Mouse (Mus musculus): ENCODE results near the gene Phlda2. TPM values are rescaled to one million over a fixed set of nuclear protein-coding genes. Genes with fewer than 3 reads are reported as not detected.

The Phlda2 gene
- total RNA-seq, 1 experiment from 2014 or later: 0.78 TPM

- DNase-seq: no peak
Measured at GRCm38 (mm10) chr7:143462516-143462915, 40.4 kb downstream of the Phlda2 start.

- peak; percentile 40 for DNase-seq
Measured at GRCm38 (mm10) chr7:143461920-143462319, 41.0 kb downstream of the Phlda2 start.

- no peak for DNase-seq
Measured at GRCm38 (mm10) chr7:143461294-143461870, 41.6 kb downstream of the Phlda2 start.

GRCm38 (mm10) chr7:143460874-143461273 lies 42.1 kb downstream of the Phlda2 start, which contains the start of gene Cdkn1c:
Gene Cdkn1c (minus strand): TSS chr7:143461050.
- DNase-seq: peak; percentile 93

- peak; percentile 28 for DNase-seq
Measured at GRCm38 (mm10) chr7:143460217-143460834, 42.6 kb downstream of the Phlda2 start.

GRCm38 (mm10) chr7:143459332-143460211 lies 43.4 kb downstream of the Phlda2 start:
- DNase-seq: peak; percentile 76

- DNase-seq: no peak
Measured at GRCm38 (mm10) chr7:143458963-143459331, 44.0 kb downstream of the Phlda2 start.

Other genes with a start within 250 kb of the Phlda2 start
- gene Cdkn1c, start 42.1 kb downstream of the Phlda2 start, total RNA-seq (2021): 321 and 419 TPM in 2 replicates
- 1.8 and 11.3 TPM in 2 replicates for gene Slc22a18, start 29.4 kb downstream of the Phlda2 start, total RNA-seq (2021)
- 154 and 166 TPM in 2 replicates for gene Nap1l4, start 46.0 kb upstream of the Phlda2 start, total RNA-seq (2021)
- 49.1 and 57.2 TPM in 2 replicates for gene Cars, start 96.9 kb upstream of the Phlda2 start, total RNA-seq (2021)
- gene Tnfrsf26, start 125.6 kb upstream of the Phlda2 start, total RNA-seq (2021): 0.93 and 1.8 TPM in 2 replicates
- gene Tnfrsf22, start 146.5 kb upstream of the Phlda2 start, total RNA-seq (2021): 4.1 and 5.3 TPM in 2 replicates
- gene Tnfrsf23, start 182.7 kb upstream of the Phlda2 start, total RNA-seq (2021): 2.4 and 3.2 TPM in 2 replicates

Measured in adrenal gland, postnatal 14 days (tissue).